Mouse (Mus musculus) heart, postnatal 0 days (tissue): Measurements from ENCODE around the gene Casz1.

Experiments
- CTCF ChIP-seq: IDR thresholded peaks from 2 replicates; pipeline ENCODE4 v1.5.1; 2016; ENCODE audit warnings: antibody characterized with exemption, control low read depth, low read depth
- EP300 ChIP-seq: IDR thresholded peaks from 2 replicates; pipeline ENCODE4 v1.6.1; 2016; ENCODE audit warnings: antibody characterized with exemption, low read depth

DNA sequence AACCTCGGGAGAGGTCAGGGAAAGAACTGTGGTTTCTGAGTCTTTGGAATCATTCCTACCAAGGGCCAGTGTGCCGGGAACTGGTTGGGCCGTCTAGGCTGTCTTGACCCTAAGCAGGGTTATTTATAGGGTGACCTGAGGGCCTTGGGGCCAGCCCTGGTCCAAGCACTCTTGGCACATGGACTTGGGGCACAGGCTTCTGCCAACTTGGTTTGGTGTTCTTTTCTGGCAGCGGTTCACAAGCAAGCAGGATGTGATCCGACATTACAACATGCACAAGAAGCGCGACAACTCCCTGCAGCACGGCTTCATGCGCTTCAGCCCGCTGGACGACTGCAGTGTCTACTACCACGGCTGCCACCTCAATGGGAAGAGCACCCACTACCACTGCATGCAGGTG, 132.5 kb downstream of the Casz1 start:
- TF ChIP-seq CTCF (no peak), EP300 (no peak)
